Mouse (Mus musculus): Measurements from ENCODE around the gene Sec16a. TPM values are rescaled to one million over a fixed set of nuclear protein-coding genes. Genes with fewer than 3 reads are reported as not detected.

Gene Sec16a
- polyA plus RNA-seq, 1 experiment from 2014 or later, result 21.5 TPM

DNA sequence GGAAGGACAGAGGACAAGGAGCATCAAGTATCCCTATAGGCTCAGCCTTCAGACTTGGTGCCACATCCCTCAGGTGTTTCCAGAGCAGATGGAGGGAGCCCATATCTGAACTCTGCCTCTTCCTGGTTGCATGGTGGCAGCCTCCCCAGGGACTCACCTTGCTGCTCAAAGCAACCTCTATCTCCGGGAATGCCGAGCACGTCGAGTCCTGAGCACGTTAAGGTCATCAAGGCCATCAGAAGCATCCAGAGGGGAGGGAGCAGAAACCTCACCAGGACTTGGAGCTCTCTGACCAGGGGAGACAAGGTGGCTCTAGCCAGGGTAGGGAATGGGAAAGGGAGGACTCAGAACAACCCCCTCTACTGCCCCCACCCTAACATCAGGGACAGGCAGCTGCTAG is 81.5 kb downstream of the Sec16a start:
- WGBS, result 88% methylated on average over 5 of the region's 5 CpGs
- peaks cover 30% of the 10 kb centered on the region for H3K36me3 ChIP-seq (replicated peaks)
- no peak overlapping the region for H3K4me3 ChIP-seq
- ATAC-seq (replicated peaks), result no peak
- H3K4me2 ChIP-seq, result no peak overlapping the region
- no peak overlapping the region for H3K9ac ChIP-seq
- no peaks in the 10 kb centered on the region for H3K27me3 ChIP-seq (replicated peaks)
- no peaks in the 10 kb centered on the region for H3K4me1 ChIP-seq
- H3K9me3 ChIP-seq, result no peaks in the 10 kb centered on the region
- no peak overlapping the region for H3K27ac ChIP-seq

DNA sequence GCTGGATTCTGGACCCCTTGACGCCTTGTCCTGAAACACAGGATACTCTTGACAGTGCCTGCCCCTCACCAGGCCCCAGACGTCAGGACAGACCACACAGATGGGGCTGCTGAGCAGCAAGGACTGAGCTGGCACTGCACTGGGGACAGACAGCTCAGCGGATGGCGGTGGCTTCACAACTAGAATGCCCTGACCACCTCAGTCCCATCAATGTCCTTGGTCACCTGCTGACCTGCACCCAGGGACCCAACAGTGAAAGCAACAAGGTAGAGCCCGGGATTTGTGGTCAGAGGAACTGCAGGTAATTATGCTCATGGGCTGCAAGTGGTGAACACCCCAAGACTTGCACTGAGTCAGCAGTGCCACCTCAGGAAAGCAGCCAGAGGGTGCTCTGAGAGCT is 82.0 kb downstream of the Sec16a start:
- no peak for ATAC-seq (replicated peaks)
- WGBS, result 84% methylated on average over 5 of the region's 5 CpGs
- H3K4me1 ChIP-seq, result no peaks in the 10 kb centered on the region
- no peak overlapping the region for H3K4me2 ChIP-seq
- no peak overlapping the region for H3K9ac ChIP-seq
- H3K9me3 ChIP-seq, result no peaks in the 10 kb centered on the region
- peaks cover 28% of the 10 kb centered on the region; the same call in 1 of the 2 replicates for H3K36me3 ChIP-seq (replicated peaks)
- no peaks in the 10 kb centered on the region for H3K27me3 ChIP-seq (replicated peaks)
- H3K4me3 ChIP-seq, result no peak overlapping the region
- no peak overlapping the region for H3K27ac ChIP-seq

DNA sequence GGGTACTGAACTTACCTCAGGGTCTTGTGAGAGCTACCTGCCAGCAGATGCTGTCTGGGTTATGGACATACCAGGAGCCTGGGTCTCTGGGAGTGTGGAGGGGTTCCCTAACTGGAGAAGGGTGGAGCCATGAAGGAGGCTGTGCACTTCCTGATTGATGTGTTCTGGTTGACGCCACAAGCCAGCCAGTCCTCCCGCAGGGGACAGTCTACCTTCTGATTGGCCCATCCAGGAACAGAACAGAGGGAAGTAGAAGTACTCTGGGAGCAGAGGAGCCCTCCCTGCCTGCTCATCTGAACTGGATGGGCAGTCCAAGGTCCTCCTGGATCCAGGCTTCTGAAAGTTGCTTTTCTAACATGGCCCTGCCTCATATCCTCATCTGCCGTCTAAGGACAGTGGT is 84.2 kb downstream of the Sec16a start, which contains the start of gene Card9:
Gene Card9, minus strand, starts transcription at position 147 of the 400 bp plus-strand sequence.
- 0 out of 2 replicates have a peak, but pooled peaks cover 8% of the 10 kb centered on the region for H3K36me3 ChIP-seq (replicated peaks)
- 57% methylated on average over 3 of the region's 3 CpGs for WGBS

DNA sequence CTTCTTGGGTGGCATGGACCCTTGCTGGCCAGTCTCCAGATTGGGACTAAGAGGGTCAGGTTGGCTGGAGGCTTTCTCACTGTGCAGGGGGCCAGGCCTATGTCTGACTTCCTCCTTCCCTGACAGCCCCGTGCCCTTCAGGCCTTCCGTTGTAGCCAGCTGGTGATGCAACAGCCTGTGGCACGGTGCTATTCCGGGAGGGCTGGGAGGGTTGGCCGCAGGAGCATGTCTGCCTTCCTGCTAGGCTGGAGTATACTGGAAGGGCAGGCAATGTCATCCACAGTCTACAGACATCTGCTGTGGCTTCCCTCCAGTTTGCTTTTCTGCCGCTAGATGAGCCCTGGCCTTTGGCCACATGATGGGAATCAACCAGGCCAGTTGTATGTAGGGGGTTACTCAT is 85.0 kb downstream of the Sec16a start:
- Histone ChIP-seq H3K4me2 (no peak overlapping the region), H3K9me3 (no peaks in the 10 kb centered on the region), H3K27ac (no peak overlapping the region), H3K4me1 (no peaks in the 10 kb centered on the region), H3K27me3 (replicated peaks) (no peaks in the 10 kb centered on the region), H3K4me3 (no peak overlapping the region), H3K9ac (no peak overlapping the region), H3K36me3 (replicated peaks) (0 out of 2 replicates have a peak, but pooled peaks cover 5% of the 10 kb centered on the region)
- 89% methylated on average over 6 of the region's 6 CpGs for WGBS
- no peak for ATAC-seq (replicated peaks)

More for the DNA sequence above, 84.2 kb downstream of the Sec16a start, which contains the start of gene Card9:
- Histone ChIP-seq H3K27me3 (replicated peaks) (no peaks in the 10 kb centered on the region), H3K27ac (no peak within 1 kb of the TSS), H3K4me1 (no peaks in the 10 kb centered on the region), H3K9ac (no peak within 1 kb of the TSS), H3K9me3 (no peaks in the 10 kb centered on the region), H3K4me2 (no peak within 1 kb of the TSS), H3K4me3 (no peak within 1 kb of the TSS)
- no peak for ATAC-seq (replicated peaks)

Small RNA genes lying within 50 kb of the gene (microRNA-seq; reads per million reads assigned to microRNA genes)
- gene Mir6996, result 0.74 reads per million

Other genes starting within 250 kb of the Sec16a start
- gene Lhx3, start 236.9 kb downstream of the Sec16a start, polyA plus RNA-seq (2015; fragmentation: Nextera tagmentation; extraction: Ambion mirVana), result 0.13 TPM in 1 of 2 replicates, not detected in the other
- 16.8 and 18.1 TPM in 2 replicates for gene Qsox2, start 207.7 kb downstream of the Sec16a start, polyA plus RNA-seq (2015; fragmentation: Nextera tagmentation; extraction: Ambion mirVana)
- 0.18 and 0.25 TPM in 2 replicates for gene Ccdc187, start 150.7 kb downstream of the Sec16a start, polyA plus RNA-seq (2015; fragmentation: Nextera tagmentation; extraction: Ambion mirVana)
- 211 and 216 TPM in 2 replicates for gene Gpsm1, start 129.7 kb downstream of the Sec16a start, polyA plus RNA-seq (2015; fragmentation: Nextera tagmentation; extraction: Ambion mirVana)
- gene Dnlz, start 93.1 kb downstream of the Sec16a start, polyA plus RNA-seq (2015; fragmentation: Nextera tagmentation; extraction: Ambion mirVana), result 27.6 and 29.8 TPM in 2 replicates
- 1.6 and 2.9 TPM in 2 replicates for gene Card9, start 84.3 kb downstream of the Sec16a start, polyA plus RNA-seq (2015; fragmentation: Nextera tagmentation; extraction: Ambion mirVana)
- gene Snapc4, start 64.6 kb downstream of the Sec16a start, polyA plus RNA-seq (2015; fragmentation: Nextera tagmentation; extraction: Ambion mirVana), result 33.0 and 40.0 TPM in 2 replicates
- gene Entr1, start 55.9 kb downstream of the Sec16a start, polyA plus RNA-seq (2015; fragmentation: Nextera tagmentation; extraction: Ambion mirVana), result 175 and 181 TPM in 2 replicates
- gene Pmpca, start 55.9 kb downstream of the Sec16a start, polyA plus RNA-seq (2015; fragmentation: Nextera tagmentation; extraction: Ambion mirVana), result 92.1 and 97.6 TPM in 2 replicates
- 27.7 and 28.6 TPM in 2 replicates for gene Inpp5e, start 36.0 kb downstream of the Sec16a start, polyA plus RNA-seq (2015; fragmentation: Nextera tagmentation; extraction: Ambion mirVana)
- 15.6 and 17.6 TPM in 2 replicates for gene Notch1, start 71.4 kb upstream of the Sec16a start, polyA plus RNA-seq (2015; fragmentation: Nextera tagmentation; extraction: Ambion mirVana)
- 71.8 and 75.7 TPM in 2 replicates for gene Egfl7, start 134.8 kb upstream of the Sec16a start, polyA plus RNA-seq (2015; fragmentation: Nextera tagmentation; extraction: Ambion mirVana)
- gene Gm20532, start 141.4 kb upstream of the Sec16a start, polyA plus RNA-seq (2015; fragmentation: Nextera tagmentation; extraction: Ambion mirVana), result not detected in 2 replicates
- 4.6 and 6.7 TPM in 2 replicates for gene Agpat2, start 159.2 kb upstream of the Sec16a start, polyA plus RNA-seq (2015; fragmentation: Nextera tagmentation; extraction: Ambion mirVana)
- 164 and 168 TPM in 2 replicates for gene Fam69b, start 183.2 kb upstream of the Sec16a start, polyA plus RNA-seq (2015; fragmentation: Nextera tagmentation; extraction: Ambion mirVana)
- not detected in 2 replicates for gene Lcn4, start 226.1 kb upstream of the Sec16a start, polyA plus RNA-seq (2015; fragmentation: Nextera tagmentation; extraction: Ambion mirVana)